Mouse (Mus musculus) heart, embryonic 16.5 days (tissue): Measurements from ENCODE around the gene Slc1a2. TPM values are rescaled to one million over a fixed set of nuclear protein-coding genes. Genes with fewer than 3 reads are reported as not detected.

Experiments used
- ATAC-seq: fragments of 200-750 bp; cut with Nextera tagmentation; replicated peaks from 2 replicates; pipeline ENCODE4 v1.8.0; 2017; ENCODE audit warnings: moderate number of reproducible peaks; ENCODE audit not compliant: insufficient read depth, low FRiP score; ENCODE audit errors: extremely low read depth
- H3K27ac ChIP-seq: fragments of 300-500 bp; sonication (generic); 2 replicates; pipeline ENCODE4 v1.5.1; 2014; ENCODE audit warnings: mild to moderate bottlenecking, low read length, control low read depth, moderate library complexity
- H3K27me3 ChIP-seq: fragments of 300-500 bp; sonication (generic); 2 replicates; pipeline ENCODE4 v1.6.1; 2014; ENCODE audit warnings: low read length, mixed read lengths; ENCODE audit not compliant: control insufficient read depth, insufficient read depth
- H3K36me3 ChIP-seq: fragments of 300-500 bp; sonication (generic); 2 replicates; pipeline ENCODE4 v1.6.1; 2014; ENCODE audit not compliant: control insufficient read depth, insufficient read depth
- H3K4me1 ChIP-seq: fragments of 300-500 bp; sonication (generic); 2 replicates; pipeline ENCODE4 v1.6.1; 2014; ENCODE audit warnings: low read length, mixed read lengths; ENCODE audit not compliant: control insufficient read depth, insufficient read depth
- H3K4me2 ChIP-seq: fragments of 300-500 bp; sonication (generic); 2 replicates; pipeline ENCODE4 v1.6.1; 2014; ENCODE audit warnings: low read depth, mild to moderate bottlenecking, control low read depth, low read length
- H3K4me3 ChIP-seq: fragments of 300-500 bp; sonication (generic); 2 replicates; pipeline ENCODE4 v1.5.1; 2014; ENCODE audit warnings: mild to moderate bottlenecking, control low read depth, low read length
- H3K9ac ChIP-seq: fragments of 300-500 bp; sonication (generic); 2 replicates; pipeline ENCODE4 v1.6.1; 2014; ENCODE audit warnings: low read length, control low read depth
- H3K9me3 ChIP-seq: fragments of 300-500 bp; sonication (generic); replicated peaks from 2 replicates; pipeline ENCODE4 v1.6.1; 2016; ENCODE audit warnings: low read length; ENCODE audit not compliant: control insufficient read depth
- WGBS: fragments of 180-500 bp; shearing (Covaris S2); extraction: QIAGEN DNeasy Blood & Tissue Kit; methylation state at CpG from one replicate; pipeline ENCODE4 v1.1.7; 2014; 5-methylcytosine and 5-hydroxymethylcytosine counted together
- polyA plus RNA-seq: library from polyadenylated mRNA; unstranded; fragments of >200 nt; fragmentation: Nextera tagmentation; extraction: Ambion mirVana; gene quantifications from 2 replicates; pipeline ENCODE4 v1.2.1, GENCODE M21; 2015

Slc1a2 gene
- polyA plus RNA-seq, 1 experiment from 2014 or later = 0.32 TPM

- Histone ChIP-seq H3K27ac (no peak overlapping the region), H3K36me3 (no peaks in the 10 kb centered on the region), H3K4me1 (no peaks in the 10 kb centered on the region), H3K9ac (no peak overlapping the region), H3K4me3 (no peak overlapping the region), H3K4me2 (no peak overlapping the region), H3K27me3 (no peaks in the 10 kb centered on the region), H3K9me3 (no peaks in the 10 kb centered on the region)
- no peak for ATAC-seq
- WGBS = 70% methylated on average over 7 of the region's 7 CpGs
Measured at GRCm38 (mm10) chr2:102712678-102713628, 54.5 kb downstream of the Slc1a2 start.

- Histone ChIP-seq H3K4me1 (no peaks in the 10 kb centered on the region), H3K27ac (no peak overlapping the region), H3K9ac (no peak overlapping the region), H3K27me3 (no peaks in the 10 kb centered on the region), H3K4me3 (no peak overlapping the region), H3K4me2 (no peak overlapping the region), H3K9me3 (no peaks in the 10 kb centered on the region), H3K36me3 (no peaks in the 10 kb centered on the region)
- no peak for ATAC-seq
- 62% methylated on average over 2 of the region's 2 CpGs for WGBS
Measured at GRCm38 (mm10) chr2:102714320-102714719, 55.9 kb downstream of the Slc1a2 start.

DNA sequence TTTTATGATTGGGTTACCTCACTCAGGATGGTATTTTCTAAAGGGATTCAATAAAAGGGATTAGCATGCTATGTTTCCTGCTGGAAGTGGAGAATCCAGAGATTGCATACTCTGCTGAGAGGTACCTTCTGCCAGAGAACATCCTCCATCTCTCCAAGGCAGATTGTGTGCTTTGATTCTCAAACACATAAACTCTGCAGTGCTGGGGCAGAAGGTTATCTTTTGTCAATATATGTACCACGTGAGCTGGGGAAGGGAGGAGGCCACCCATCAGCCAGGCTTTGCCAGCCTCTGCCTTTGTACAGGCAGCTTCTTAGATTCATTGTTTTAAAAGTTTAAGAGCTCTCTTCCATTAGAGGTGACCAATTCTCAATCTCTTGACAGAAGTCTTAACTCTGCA, 57.3 kb downstream of the Slc1a2 start:
- ATAC-seq = no peak
- no peaks in the 10 kb centered on the region for H3K27me3 ChIP-seq

GRCm38 (mm10) chr2:102721859-102722258, 63.4 kb downstream of the Slc1a2 start:
- WGBS = 54% methylated on average over 2 of the region's 2 CpGs
- Histone ChIP-seq H3K9me3 (no peaks in the 10 kb centered on the region; the same call in 1 of the 2 replicates), H3K36me3 (no peaks in the 10 kb centered on the region), H3K4me3 (no peak overlapping the region), H3K4me2 (no peak overlapping the region), H3K9ac (no peak overlapping the region), H3K4me1 (peaks cover 18% of the 10 kb centered on the region), H3K27me3 (no peaks in the 10 kb centered on the region), H3K27ac (no peak overlapping the region)
- no peak for ATAC-seq

More for the DNA sequence above, 57.3 kb downstream of the Slc1a2 start:
- Histone ChIP-seq H3K36me3 (no peaks in the 10 kb centered on the region), H3K9me3 (no peaks in the 10 kb centered on the region; the same call in 1 of the 2 replicates), H3K9ac (no peak overlapping the region), H3K4me1 (no peaks in the 10 kb centered on the region), H3K27ac (no peak overlapping the region), H3K4me3 (no peak overlapping the region), H3K4me2 (no peak overlapping the region)
- 6% methylated on average over 1 of the region's 1 CpGs for WGBS

DNA sequence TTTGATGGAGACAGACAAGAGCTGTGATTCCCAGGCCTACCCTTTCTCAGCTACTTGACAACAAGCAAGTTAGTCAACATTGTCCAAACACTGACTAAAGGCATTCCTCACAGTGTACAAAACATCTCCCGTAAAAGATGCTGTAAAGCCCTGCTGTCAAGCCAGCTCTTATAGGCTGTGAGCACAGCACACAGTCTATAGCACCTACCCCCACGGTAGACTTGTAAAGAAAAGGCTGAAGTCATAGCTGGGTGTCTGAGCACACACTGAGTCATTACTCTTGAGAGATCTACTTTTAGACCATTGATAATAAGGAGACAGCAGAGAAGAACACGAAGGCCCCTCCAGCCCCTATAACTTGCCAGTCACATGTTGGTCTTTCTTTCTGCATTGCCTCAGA, 66.6 kb downstream of the Slc1a2 start:
- no peak for ATAC-seq
- no peak overlapping the region for H3K9ac ChIP-seq
- H3K4me1 ChIP-seq = peaks cover 18% of the 10 kb centered on the region
- no peaks in the 10 kb centered on the region for H3K27me3 ChIP-seq
- no peaks in the 10 kb centered on the region for H3K36me3 ChIP-seq
- no peak overlapping the region for H3K4me2 ChIP-seq
- H3K4me3 ChIP-seq = no peak overlapping the region
- no peak overlapping the region for H3K27ac ChIP-seq
- WGBS = 37% methylated on average over 3 of the region's 3 CpGs
- no peaks in the 10 kb centered on the region; the same call in 1 of the 2 replicates for H3K9me3 ChIP-seq

DNA sequence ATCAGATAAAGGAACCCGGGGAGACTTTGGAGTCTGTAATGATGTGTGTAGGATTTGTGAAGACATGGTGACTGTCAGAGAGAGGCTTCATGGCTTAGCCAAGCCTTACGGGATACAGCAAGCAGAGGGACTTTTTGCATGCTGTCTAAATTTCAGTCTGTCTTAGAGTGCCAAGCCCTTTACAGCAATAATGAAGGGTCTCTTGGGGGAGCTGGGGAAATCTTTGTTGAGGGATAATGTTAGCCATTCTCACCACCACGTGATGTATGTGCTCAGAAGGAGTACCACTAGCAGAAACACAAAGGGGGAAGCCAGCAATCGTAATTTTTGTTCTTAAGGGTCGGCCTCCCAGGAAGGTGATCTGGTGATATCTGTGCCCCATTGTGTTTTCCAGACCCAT, 71.9 kb downstream of the Slc1a2 start:
- H3K4me1 ChIP-seq = no peaks in the 10 kb centered on the region
- H3K9me3 ChIP-seq = no peaks in the 10 kb centered on the region
- H3K4me2 ChIP-seq = no peak overlapping the region
- H3K36me3 ChIP-seq = no peaks in the 10 kb centered on the region
- ATAC-seq = no peak
- 68% methylated on average over 5 of the region's 5 CpGs for WGBS
- H3K27me3 ChIP-seq = no peaks in the 10 kb centered on the region
- H3K9ac ChIP-seq = no peak overlapping the region
- H3K27ac ChIP-seq = no peak overlapping the region
- H3K4me3 ChIP-seq = no peak overlapping the region

DNA sequence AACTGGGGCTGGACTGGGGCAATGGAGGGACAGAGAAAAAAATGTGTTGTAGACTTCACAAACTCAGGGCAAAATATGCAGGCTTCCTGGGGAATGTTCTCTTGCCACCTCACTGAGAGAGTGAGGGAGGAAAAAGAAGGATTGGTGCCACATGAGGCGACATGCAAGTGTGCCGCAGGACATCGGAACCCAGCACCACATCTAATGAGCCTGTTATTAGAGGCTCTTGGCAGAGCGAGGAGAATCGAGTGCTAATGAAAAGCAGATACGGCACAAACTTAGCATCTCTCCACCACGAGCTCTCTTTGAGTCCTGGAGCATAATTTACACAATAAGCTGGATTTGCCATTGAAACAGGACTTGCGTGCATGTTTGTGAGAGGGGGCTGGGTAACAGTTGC, 72.3 kb downstream of the Slc1a2 start:
- Histone ChIP-seq H3K9me3 (no peaks in the 10 kb centered on the region), H3K4me1 (no peaks in the 10 kb centered on the region), H3K4me3 (no peak overlapping the region), H3K27me3 (no peaks in the 10 kb centered on the region), H3K27ac (no peak overlapping the region), H3K9ac (no peak overlapping the region), H3K4me2 (no peak overlapping the region), H3K36me3 (no peaks in the 10 kb centered on the region)
- no peak for ATAC-seq
- WGBS = 83% methylated on average over 8 of the region's 8 CpGs

DNA sequence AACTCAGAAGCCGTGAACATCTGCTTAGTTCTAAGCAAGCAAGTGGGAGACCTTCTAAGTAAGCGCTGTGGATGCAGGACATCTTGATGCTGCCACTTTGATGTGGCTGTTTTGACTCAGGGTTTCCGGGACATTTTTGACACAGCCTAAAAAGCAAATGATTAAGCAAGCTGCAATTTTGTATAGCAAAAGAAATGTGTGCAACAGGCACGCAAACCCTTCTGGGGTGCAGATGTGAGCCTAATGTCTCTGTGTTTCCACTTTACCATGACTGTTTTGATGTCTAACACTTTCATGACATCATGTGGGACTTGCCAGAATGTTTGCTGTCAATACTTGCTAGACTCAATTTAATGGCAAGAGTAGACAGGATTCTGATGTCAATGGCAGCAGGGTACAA, 74.7 kb downstream of the Slc1a2 start:
- no peak overlapping the region for H3K9ac ChIP-seq
- no peaks in the 10 kb centered on the region for H3K9me3 ChIP-seq
- H3K4me2 ChIP-seq = no peak overlapping the region
- no peak overlapping the region for H3K27ac ChIP-seq
- WGBS = 80% methylated on average over 4 of the region's 4 CpGs
- no peak overlapping the region for H3K4me3 ChIP-seq
- H3K27me3 ChIP-seq = no peaks in the 10 kb centered on the region
- no peak for ATAC-seq
- H3K36me3 ChIP-seq = no peaks in the 10 kb centered on the region
- no peaks in the 10 kb centered on the region for H3K4me1 ChIP-seq

DNA sequence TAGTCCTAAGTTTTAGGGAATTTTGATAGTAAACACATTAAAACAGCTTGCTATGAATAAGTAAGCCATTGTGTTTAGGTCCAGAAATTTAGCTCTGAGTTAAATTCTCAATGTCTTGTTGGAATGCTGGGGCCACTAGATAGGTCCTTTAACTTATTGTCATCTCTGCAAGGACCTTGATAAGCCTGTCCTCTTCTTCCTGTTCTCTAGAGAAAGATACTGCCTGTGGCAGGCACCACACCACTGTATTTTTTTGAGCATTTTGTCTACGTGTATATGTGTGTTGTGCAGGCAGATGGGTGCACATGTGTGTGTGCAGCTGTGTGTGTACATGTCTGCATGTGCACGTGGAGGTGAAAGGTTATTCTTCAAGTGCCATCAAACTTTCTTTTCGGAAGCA, 75.6 kb downstream of the Slc1a2 start:
- Histone ChIP-seq H3K4me1 (no peaks in the 10 kb centered on the region), H3K36me3 (no peaks in the 10 kb centered on the region), H3K9ac (no peak overlapping the region), H3K4me3 (no peak overlapping the region), H3K9me3 (no peaks in the 10 kb centered on the region), H3K4me2 (no peak overlapping the region), H3K27ac (no peak overlapping the region), H3K27me3 (no peaks in the 10 kb centered on the region; the same call in 1 of the 2 replicates)
- 68% methylated on average over 3 of the region's 3 CpGs for WGBS
- no peak for ATAC-seq
